Mouse (Mus musculus): ENCODE results near the gene Dcun1d2.

DNA sequence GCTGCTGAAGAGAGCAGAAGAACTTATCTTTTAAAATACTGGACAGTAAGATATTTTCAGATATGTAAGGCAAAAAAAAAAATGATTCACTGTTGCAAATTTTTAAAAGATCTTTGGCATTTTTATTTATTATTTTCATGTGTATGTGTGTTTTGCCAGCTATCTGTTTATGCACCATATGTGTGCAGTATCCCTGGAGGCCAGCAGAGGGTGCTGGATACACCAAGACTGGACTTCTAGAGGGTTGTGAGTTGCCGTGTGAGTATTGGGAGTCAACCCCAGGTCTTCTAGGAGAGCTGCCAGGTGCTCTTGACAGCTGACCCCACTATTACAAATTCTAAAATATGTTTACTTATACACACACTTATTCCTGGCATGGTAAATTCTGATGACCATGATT lies 4.7 kb downstream of the Dcun1d2 start:
- TF ChIP-seq CTCF (conservative IDR thresholded peaks at IDR 0.05 in 1 of 2, IDR thresholded peaks at IDR 0.05 in 1 of 2; ENCODE audit: low read depth in 2 of 2, low read length in 2 of 2) (0 out of 4 replicates have a peak, but pooled peaks of 1 of the 2 experiments have one; percentile 30), POLR2A (IDR thresholded peaks at IDR 0.05; ENCODE audit: low read depth, low read length) (no peak), ETS1 (conservative IDR thresholded peaks at IDR 0.05; ENCODE audit: low read depth, low read length) (no peak), ZNF384 (IDR thresholded peaks at IDR 0.05; ENCODE audit: low read depth, low read length) (no peak), HCFC1 (IDR thresholded peaks at IDR 0.05; ENCODE audit: low read depth, low read length) (no peak), USF1 (IDR thresholded peaks at IDR 0.05; ENCODE audit: low read depth, low read length) (no peak)
